Mouse (Mus musculus) ES-E14 (cell line): ENCODE data around the gene Dapk2. TPM values are rescaled to one million over a fixed set of nuclear protein-coding genes. Genes with fewer than 3 reads are reported as not detected.
"Not testable (repeated sequence)": the region's sequence is repeated elsewhere in the genome, so short reads cannot be mapped to it uniquely, and the experiment has no call there.

Experiments
- DNase-seq: peaks from one replicate; pipeline ENCODE4 v3.0.0-alpha.2; 2013; ENCODE audit warnings: low read depth, low spot score
- H3K27ac ChIP-seq: 2 replicates; pipeline ENCODE4 v1.5.1; 2012; ENCODE audit warnings: low read depth, mild to moderate bottlenecking, low read length, moderate library complexity, mixed read lengths; ENCODE audit not compliant: poor library complexity, insufficient read depth, severe bottlenecking
- H3K36me3 ChIP-seq: 2 replicates; pipeline ENCODE4 v1.6.1; 2012; ENCODE audit warnings: mild to moderate bottlenecking, low read length, moderate library complexity, mixed read lengths; ENCODE audit not compliant: control insufficient read depth, poor library complexity, insufficient read depth, severe bottlenecking
- H3K4me1 ChIP-seq, 2 experiments: fragments of 150-350 bp in 1 of 2; sonication (generic) in 1 of 2; 2 replicates each; pipeline ENCODE4 v1.6.1; 2012; ENCODE audit warnings: low read length in 2 of 2, mild to moderate bottlenecking in 1 of 2, mixed read lengths in 1 of 2; ENCODE audit not compliant: control insufficient read depth in 2 of 2, insufficient read depth in 2 of 2, poor library complexity in 1 of 2
- H3K4me3 ChIP-seq, 2 experiments: fragments of 150-350 bp in 1 of 2; sonication (generic) in 1 of 2; 2 replicates each; pipeline ENCODE4 v1.5.1; 2012; ENCODE audit warnings: low read length in 2 of 2, low read depth in 1 of 2, mild to moderate bottlenecking in 1 of 2, mixed read lengths in 1 of 2; ENCODE audit not compliant: insufficient read depth in 1 of 2, poor library complexity in 1 of 2, severe bottlenecking in 1 of 2
- H3K9ac ChIP-seq: 2 replicates; pipeline ENCODE4 v1.6.1; 2012; ENCODE audit warnings: low read depth, mild to moderate bottlenecking, low read length, mixed read lengths; ENCODE audit not compliant: poor library complexity, insufficient read depth, severe bottlenecking
- H3K9me3 ChIP-seq: fragments of 150-350 bp; sonication (generic); 2 replicates; pipeline ENCODE4 v1.6.1; 2012; ENCODE audit warnings: low read depth, mild to moderate bottlenecking, low read length; ENCODE audit not compliant: control insufficient read depth, insufficient read depth
- CHD2 ChIP-seq: IDR thresholded peaks from 2 replicates; pipeline ENCODE4 v1.6.1; 2014; ENCODE audit warnings: mild to moderate bottlenecking, low read depth, low read length, inconsistent platforms
- HCFC1 ChIP-seq: IDR thresholded peaks from 2 replicates; pipeline ENCODE4 v1.6.1; 2012; ENCODE audit warnings: low read length, inconsistent platforms, borderline replicate concordance; ENCODE audit not compliant: insufficient read depth
- MAFK ChIP-seq: IDR thresholded peaks from 2 replicates; pipeline ENCODE4 v1.6.1; 2014; ENCODE audit warnings: mild to moderate bottlenecking, low read depth, low read length, inconsistent platforms; ENCODE audit not compliant: insufficient read depth
- ZC3H11A ChIP-seq: IDR thresholded peaks from 2 replicates; pipeline ENCODE4 v1.6.1; 2012; ENCODE audit warnings: low read depth, mild to moderate bottlenecking, inconsistent platforms, low read length, borderline replicate concordance
- ZNF384 ChIP-seq: IDR thresholded peaks from 2 replicates; pipeline ENCODE4 v1.6.1; 2012; ENCODE audit warnings: low read depth, low read length, inconsistent platforms
- in situ Hi-C, 2 experiments: fragments of 600-800 bp; cut with MboI; formaldehyde crosslinking; loops; one replicate each; pipeline ENCODE4 v1.15.1; 2025; ENCODE audit warnings: low sequenced_read_pairs in 2 of 2, inconsistent platforms in 1 of 2; ENCODE audit not compliant: unreplicated experiment in 2 of 2
- total RNA-seq: library from RNA; depleted of rRNA; stranded (reverse); fragments of 300-350 nt; gene quantifications from 2 replicates; pipeline ENCODE4 v1.2.3, GENCODE M21; 2012

Dapk2 gene
- total RNA-seq, 1 experiment = 1.2 TPM

DNA sequence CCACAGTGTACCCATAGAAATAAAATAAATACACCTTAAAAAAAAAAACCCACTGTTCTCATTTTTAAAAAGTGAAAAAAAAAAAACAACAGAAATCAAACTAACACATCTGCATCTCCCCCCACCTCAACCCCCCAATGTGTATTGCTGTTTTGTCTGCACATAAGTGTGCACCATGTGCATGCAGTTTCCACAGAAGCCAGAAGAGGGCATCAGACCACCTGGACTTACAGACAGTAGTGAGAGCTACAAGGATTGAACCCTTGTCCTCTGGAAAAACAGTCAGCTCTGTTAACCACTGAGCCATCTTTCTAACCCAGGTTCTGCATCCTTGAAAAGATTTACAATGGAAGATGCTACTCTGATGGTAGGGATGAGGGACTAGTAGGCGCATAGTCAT is 124.6 kb downstream of the Dapk2 start:
- TF ChIP-seq HCFC1 = no peak
- TF ChIP-seq MAFK = no peak
- no peak; the same call in 1 of the 2 replicates for TF ChIP-seq ZC3H11A
- TF ChIP-seq ZNF384 = no peak
- no peak for TF ChIP-seq CHD2
- no peak for DNase-seq
- Histone ChIP-seq H3K36me3 (no peaks in the 10 kb centered on the region), H3K4me3 (no peak overlapping the region), H3K9ac (no peak overlapping the region), H3K9me3 (no peaks in the 10 kb centered on the region), H3K4me1 (peaks cover 0 to 4% of the 10 kb centered on the region in 2 experiments; a peak in 2 of 4 replicates), H3K27ac (no peak overlapping the region)
- in situ Hi-C loops = no loop called here

DNA sequence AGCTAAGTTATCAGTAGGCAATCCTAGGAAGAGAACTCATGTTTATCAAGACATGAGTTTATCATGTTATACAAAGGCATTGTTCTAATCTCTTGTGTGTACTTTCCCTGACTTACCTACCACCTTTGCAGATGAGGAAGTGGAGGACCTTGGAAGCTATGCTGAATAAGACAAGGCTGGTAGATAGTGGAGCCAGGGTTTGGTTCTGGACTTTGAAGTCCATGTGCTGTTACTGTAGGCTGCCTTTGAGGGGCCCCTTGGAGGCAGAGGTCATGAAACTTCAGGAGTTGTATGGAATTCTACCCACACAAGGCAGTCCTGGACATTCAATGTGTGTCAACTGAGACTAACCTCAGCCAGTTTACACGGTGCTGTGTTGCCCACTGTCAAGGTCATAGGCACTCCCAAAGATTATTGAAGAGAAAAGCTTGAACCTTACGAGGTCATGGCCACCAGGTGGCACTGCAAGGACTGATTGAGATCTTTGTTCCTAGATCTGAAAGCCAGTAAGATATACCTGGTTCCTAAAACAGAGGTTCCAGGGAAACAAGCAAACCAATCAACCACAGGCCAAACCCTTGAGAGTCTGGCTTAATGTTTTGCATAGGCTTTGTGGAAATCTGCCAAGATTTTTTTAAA is 125.7 kb downstream of the Dapk2 start:
- DNase-seq = peak; percentile 63
- 0 out of 2 replicates have a peak, but pooled peaks have one; percentile 14 for TF ChIP-seq ZC3H11A
- TF ChIP-seq ZNF384 = no peak
- in situ Hi-C loops = no loop called here
- Histone ChIP-seq H3K36me3 (no peaks in the 10 kb centered on the region), H3K4me3 (no peak overlapping the region), H3K9me3 (no peaks in the 10 kb centered on the region), H3K27ac (no peak overlapping the region), H3K9ac (no peak overlapping the region), H3K4me1 (peaks cover 0 to 4% of the 10 kb centered on the region in 2 experiments; a peak in 2 of 4 replicates)

DNA sequence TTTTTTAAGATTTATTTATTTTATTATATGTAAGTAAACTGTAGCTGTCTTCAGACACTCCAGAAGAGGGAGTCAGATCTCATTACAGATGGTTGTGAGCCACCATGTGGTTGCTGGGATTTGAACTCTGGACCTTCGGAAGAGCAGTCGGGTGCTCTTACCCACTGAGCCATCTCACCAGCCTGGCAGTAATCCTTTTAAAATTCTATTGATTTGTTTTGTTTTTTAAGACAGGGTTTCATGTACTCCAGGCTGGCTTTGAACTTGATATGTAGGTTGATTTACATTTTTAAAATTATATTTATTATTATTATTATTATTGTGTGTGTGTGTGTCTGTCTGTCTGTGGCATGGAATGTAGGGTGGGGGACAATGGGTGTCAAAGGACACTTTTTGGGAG is 127.2 kb downstream of the Dapk2 start:
- H3K9ac ChIP-seq, in situ Hi-C loops, H3K4me3 ChIP-seq, DNase-seq, H3K9me3 ChIP-seq, H3K27ac ChIP-seq, H3K36me3 ChIP-seq, H3K4me1 ChIP-seq: not testable (repeated sequence)

DNA sequence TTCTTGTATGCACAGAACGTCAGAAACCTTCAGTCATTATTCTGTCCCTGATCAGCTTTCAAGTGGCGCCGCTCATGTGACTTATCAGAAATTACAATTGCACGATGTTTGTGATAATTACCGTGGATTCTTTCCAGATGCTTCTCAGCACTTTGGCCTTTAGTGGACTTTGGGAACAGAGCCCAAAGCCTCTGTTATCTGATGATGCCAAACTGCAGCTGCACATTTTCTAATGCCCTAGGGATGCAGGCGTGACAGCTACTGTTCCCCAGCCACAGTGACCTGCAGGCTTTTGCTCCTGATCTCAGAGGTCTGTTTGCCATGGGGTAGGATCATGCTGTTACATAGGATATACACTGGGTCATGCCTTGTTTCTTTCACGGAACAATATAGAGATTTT is 127.9 kb downstream of the Dapk2 start:
- no peaks in the 10 kb centered on the region for H3K36me3 ChIP-seq
- H3K4me1 ChIP-seq = no peaks in the 10 kb centered on the region
- H3K9ac ChIP-seq = no peak overlapping the region
- no peak overlapping the region for H3K4me3 ChIP-seq
- DNase-seq = no peak
- no peak for TF ChIP-seq ZNF384
- no peak for TF ChIP-seq MAFK
- no peak for TF ChIP-seq HCFC1
- no peak for TF ChIP-seq ZC3H11A
- no peak for TF ChIP-seq CHD2
- H3K9me3 ChIP-seq = no peaks in the 10 kb centered on the region
- in situ Hi-C loops = no loop called here
- no peak overlapping the region for H3K27ac ChIP-seq

DNA sequence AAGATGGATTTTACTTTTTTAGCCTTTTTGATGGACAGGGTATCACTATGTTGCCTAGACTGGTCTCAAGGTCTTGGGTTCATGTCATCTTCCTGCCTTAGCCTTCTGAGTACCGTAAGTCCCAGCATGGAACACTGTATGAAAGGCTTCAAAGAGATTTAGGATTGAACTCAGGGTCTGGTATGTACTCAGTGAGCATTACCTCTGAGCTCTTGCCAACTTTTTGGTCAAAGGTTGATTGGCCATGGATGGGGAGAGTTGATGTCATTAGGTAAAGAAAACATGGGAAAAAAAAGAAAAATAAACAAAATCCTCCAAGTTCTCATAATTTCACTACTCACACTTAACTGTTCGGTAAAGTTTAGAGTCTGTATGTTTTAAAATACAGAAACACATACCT is 132.7 kb downstream of the Dapk2 start:
- H3K4me1 ChIP-seq = no peaks in the 10 kb centered on the region
- no peaks in the 10 kb centered on the region for H3K9me3 ChIP-seq
- no peak overlapping the region for H3K4me3 ChIP-seq
- no peak overlapping the region for H3K9ac ChIP-seq
- no peak for DNase-seq
- H3K27ac ChIP-seq = no peak overlapping the region
- no peaks in the 10 kb centered on the region for H3K36me3 ChIP-seq
- in situ Hi-C loops = no loop called here
- TF ChIP-seq ZNF384 (no peak), HCFC1 (no peak), MAFK (no peak), ZC3H11A (no peak), CHD2 (no peak)
